ENCODE assay signal across 7 mouse cellular contexts in the genomic region with DNA sequence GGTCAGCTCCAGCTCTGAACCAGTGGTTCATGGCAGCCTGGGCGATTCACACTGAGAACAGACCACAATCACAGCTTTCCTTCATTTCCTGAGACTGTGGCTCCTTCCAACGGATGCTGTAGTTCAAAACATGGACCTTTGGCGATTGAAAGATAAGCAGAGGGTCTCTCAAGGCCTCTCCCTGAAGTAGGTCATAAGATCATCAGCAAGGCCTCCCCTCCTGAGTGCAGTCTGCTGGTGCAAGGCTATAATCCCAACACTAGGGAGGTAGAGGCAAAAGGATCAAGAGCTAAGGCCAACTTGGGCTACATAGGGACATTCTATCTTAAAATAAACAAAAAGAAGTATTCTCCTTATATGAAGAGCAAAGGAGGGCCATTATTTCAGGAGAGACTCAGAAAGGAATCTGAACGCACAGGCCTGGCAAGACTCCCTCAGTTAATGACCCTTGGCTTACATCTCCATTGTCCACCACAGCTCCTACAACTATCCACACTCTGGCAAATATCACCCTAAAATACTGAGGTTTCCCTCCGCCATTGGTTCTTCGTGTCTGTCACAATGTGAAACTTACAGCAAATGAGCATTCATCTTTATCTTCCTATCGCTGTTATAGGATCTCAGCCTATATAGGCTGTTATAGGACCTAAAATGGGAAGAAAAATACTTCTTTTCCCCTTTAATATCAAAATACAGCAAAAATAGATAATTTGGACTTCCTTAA.
A peak's percentile ranks its signal among the peaks of the same experiment; 100 is the strongest.
DNase-seq lines count a peak whose midpoint lies in the region; ATAC-seq lines count a peak whose summit lies in the region.
"Not testable (repeated sequence)": the region's sequence is repeated elsewhere in the genome, so short reads cannot be mapped to it uniquely, and the experiment has no call there.

No protein-coding gene starts in this region.

- not testable (repeated sequence) for H3K27ac ChIP-seq in forebrain, embryonic 11.5 days (ENCODE audit: low read depth, low read length); heart, embryonic 10.5 days

- not testable (repeated sequence) for H3K4me3 ChIP-seq in forebrain, embryonic 11.5 days (ENCODE audit: low read depth, low read length); heart, embryonic 10.5 days

- H3K4me1 ChIP-seq in forebrain, embryonic 11.5 days (replicated peaks; ENCODE audit: control insufficient read depth, insufficient read depth, low read length); heart, embryonic 10.5 days: not testable (repeated sequence)

- not testable (repeated sequence) for H3K4me2 ChIP-seq in forebrain, embryonic 11.5 days (ENCODE audit: low read depth, low read length, severe bottlenecking)

- DNase-seq in adipocyte (ENCODE audit: low spot score) = peak; percentile 3
- peak; percentile 35 for DNase-seq in forebrain, embryonic 11.5 days (ENCODE audit: low spot score)
- peak; percentile 51 for DNase-seq in heart, embryonic 10.5 days (ENCODE audit: low spot score)
- peak; percentile 24 for DNase-seq in kidney, postnatal 10 days
- DNase-seq in lung, postnatal 10 days = peak; percentile 30
- peak; percentile 16 for DNase-seq in ovary, postnatal 36 days (ENCODE audit: low spot score)
- DNase-seq in thymus, postnatal 0 days (ENCODE audit: low spot score) = peak; percentile 1

- 83% methylated on average over 6 of the region's 7 CpGs for WGBS in forebrain, embryonic 11.5 days
- 82% methylated on average over 6 of the region's 7 CpGs for WGBS in heart, embryonic 10.5 days

- H3K27me3 ChIP-seq in forebrain, embryonic 11.5 days (ENCODE audit: control insufficient read depth, insufficient read depth, low read length); heart, embryonic 10.5 days (ENCODE audit: insufficient read depth, poor library complexity, severe bottlenecking): not testable (repeated sequence)

- not testable (repeated sequence) for H3K9ac ChIP-seq in forebrain, embryonic 11.5 days (ENCODE audit: low read length)

- ATAC-seq in forebrain, embryonic 11.5 days (replicated peaks; ENCODE audit: low FRiP score) = not testable (repeated sequence)

- not testable (repeated sequence) for H3K9me3 ChIP-seq in forebrain, embryonic 11.5 days (ENCODE audit: control insufficient read depth, low read length); heart, embryonic 10.5 days

- not testable (repeated sequence) for H3K36me3 ChIP-seq in forebrain, embryonic 11.5 days (ENCODE audit: control insufficient read depth, insufficient read depth, low read length); heart, embryonic 10.5 days

Comparison
In these comparisons a context has a peak if more than half of its experiments do, and no peak if none do; other contexts are left out.
1. DNase-seq: peak in every context shown above with its lines; median percentile 51 in heart, embryonic 10.5 days; 35 in forebrain, embryonic 11.5 days; 30 in lung, postnatal 10 days; 24 in kidney, postnatal 10 days; 16 in ovary, postnatal 36 days; 3 in adipocyte; 1 in thymus, postnatal 0 days.